Mouse (Mus musculus): ENCODE measurements around the gene Tbc1d16. TPM values are rescaled to one million over a fixed set of nuclear protein-coding genes. Genes with fewer than 3 reads are reported as not detected.

The Tbc1d16 gene
- polyA plus RNA-seq, 1 experiment from 2014 or later = 15.0 TPM

- Histone ChIP-seq H3K4me2 (no peak overlapping the region), H3K4me1 (peaks cover 58% of the 10 kb centered on the region), H3K4me3 (replicated peaks) (no peak overlapping the region), H3K36me3 (no peaks in the 10 kb centered on the region), H3K27ac (peak overlapping the region; percentile 45; the same call in 1 of the 2 replicates), H3K9me3 (replicated peaks) (no peaks in the 10 kb centered on the region), H3K27me3 (peaks cover 38% of the 10 kb centered on the region), H3K9ac (no peak overlapping the region)
- 49% methylated on average over 11 of the region's 11 CpGs for WGBS
- ATAC-seq (replicated peaks; ENCODE audit: low FRiP score) = no peak
Measured at GRCm38 (mm10) chr11:119128668-119129280, 99.5 kb downstream of the Tbc1d16 start.

GRCm38 (mm10) chr11:119127686-119128473, 100.4 kb downstream of the Tbc1d16 start:
- Histone ChIP-seq H3K4me3 (replicated peaks) (no peak overlapping the region), H3K4me2 (no peak overlapping the region), H3K27me3 (peaks cover 38% of the 10 kb centered on the region), H3K9ac (no peak overlapping the region), H3K4me1 (peaks cover 56% of the 10 kb centered on the region), H3K36me3 (no peaks in the 10 kb centered on the region), H3K27ac (peak overlapping the region; percentile 78; the same call in 1 of the 2 replicates), H3K9me3 (replicated peaks) (no peaks in the 10 kb centered on the region)
- WGBS = 48% methylated on average over 9 of the region's 9 CpGs
- peak; percentile 37; the same call in 1 of the 2 replicates for ATAC-seq (replicated peaks; ENCODE audit: low FRiP score)

GRCm38 (mm10) chr11:119127147-119127546, 101.2 kb downstream of the Tbc1d16 start:
- Histone ChIP-seq H3K36me3 (no peaks in the 10 kb centered on the region), H3K4me3 (replicated peaks) (no peak overlapping the region), H3K9ac (no peak overlapping the region), H3K9me3 (replicated peaks) (no peaks in the 10 kb centered on the region), H3K4me1 (peaks cover 56% of the 10 kb centered on the region), H3K27me3 (peaks cover 38% of the 10 kb centered on the region), H3K4me2 (peak overlapping the region; percentile 1; the same call in 1 of the 2 replicates), H3K27ac (peak overlapping the region; percentile 78)
- ATAC-seq (replicated peaks; ENCODE audit: low FRiP score) = no peak
- WGBS = 21% methylated on average over 12 of the region's 12 CpGs

- 18% methylated on average over 23 of the region's 23 CpGs for WGBS
- no peaks in the 10 kb centered on the region for H3K9me3 ChIP-seq (replicated peaks)
- H3K27ac ChIP-seq = peak overlapping the region; percentile 78
- no peak overlapping the region for H3K9ac ChIP-seq
- no peaks in the 10 kb centered on the region for H3K36me3 ChIP-seq
- H3K27me3 ChIP-seq = peaks cover 33% of the 10 kb centered on the region
- peak; percentile 85 for ATAC-seq (replicated peaks; ENCODE audit: low FRiP score)
- H3K4me2 ChIP-seq = peak overlapping the region; percentile 47
- H3K4me1 ChIP-seq = peaks cover 56% of the 10 kb centered on the region
- 0 out of 2 replicates have a peak overlapping the region, but pooled peaks have one; percentile 1 for H3K4me3 ChIP-seq (replicated peaks)
Measured at GRCm38 (mm10) chr11:119125929-119126861, 102.1 kb downstream of the Tbc1d16 start.

GRCm38 (mm10) chr11:119124536-119124935, 103.8 kb downstream of the Tbc1d16 start:
- Histone ChIP-seq H3K4me2 (no peak overlapping the region), H3K36me3 (no peaks in the 10 kb centered on the region), H3K9ac (no peak overlapping the region), H3K4me3 (replicated peaks) (no peak overlapping the region), H3K27me3 (peaks cover 30% of the 10 kb centered on the region), H3K9me3 (replicated peaks) (no peaks in the 10 kb centered on the region), H3K27ac (no peak overlapping the region), H3K4me1 (peaks cover 44% of the 10 kb centered on the region)
- no peak for ATAC-seq (replicated peaks; ENCODE audit: low FRiP score)
- 90% methylated on average over 6 of the region's 6 CpGs for WGBS

- H3K27me3 ChIP-seq = peaks cover 26% of the 10 kb centered on the region
- H3K9ac ChIP-seq = no peak overlapping the region
- no peak for ATAC-seq (replicated peaks; ENCODE audit: low FRiP score)
- H3K4me1 ChIP-seq = peaks cover 36% of the 10 kb centered on the region
- no peaks in the 10 kb centered on the region for H3K36me3 ChIP-seq
- no peak overlapping the region for H3K27ac ChIP-seq
- H3K4me2 ChIP-seq = no peak overlapping the region
- H3K9me3 ChIP-seq (replicated peaks) = no peaks in the 10 kb centered on the region
- H3K4me3 ChIP-seq (replicated peaks) = no peak overlapping the region
- WGBS = 76% methylated on average over 5 of the region's 5 CpGs
Measured at GRCm38 (mm10) chr11:119123522-119124319, 104.6 kb downstream of the Tbc1d16 start.

- H3K4me1 ChIP-seq = peaks cover 23% of the 10 kb centered on the region
- no peak for ATAC-seq (replicated peaks; ENCODE audit: low FRiP score)
- H3K9me3 ChIP-seq (replicated peaks) = no peaks in the 10 kb centered on the region
- 68% methylated on average over 5 of the region's 5 CpGs for WGBS
- H3K4me3 ChIP-seq (replicated peaks) = no peak overlapping the region
- no peak overlapping the region for H3K4me2 ChIP-seq
- H3K36me3 ChIP-seq = no peaks in the 10 kb centered on the region
- peaks cover 22% of the 10 kb centered on the region for H3K27me3 ChIP-seq
- no peak overlapping the region for H3K27ac ChIP-seq
- no peak overlapping the region for H3K9ac ChIP-seq
Measured at GRCm38 (mm10) chr11:119122396-119122795, 105.9 kb downstream of the Tbc1d16 start.

GRCm38 (mm10) chr11:119118905-119119304, 109.4 kb downstream of the Tbc1d16 start:
- Histone ChIP-seq H3K36me3 (no peaks in the 10 kb centered on the region), H3K4me1 (no peaks in the 10 kb centered on the region), H3K4me3 (replicated peaks) (no peak overlapping the region), H3K27me3 (peaks cover 17% of the 10 kb centered on the region), H3K9me3 (replicated peaks) (no peaks in the 10 kb centered on the region), H3K27ac (no peak overlapping the region), H3K9ac (no peak overlapping the region), H3K4me2 (no peak overlapping the region)
- 28% methylated on average over 7 of the region's 7 CpGs for WGBS
- no peak for ATAC-seq (replicated peaks; ENCODE audit: low FRiP score)

GRCm38 (mm10) chr11:119117945-119118344, 110.4 kb downstream of the Tbc1d16 start:
- Histone ChIP-seq H3K4me2 (no peak overlapping the region), H3K27me3 (peaks cover 17% of the 10 kb centered on the region), H3K36me3 (no peaks in the 10 kb centered on the region), H3K27ac (no peak overlapping the region), H3K9ac (no peak overlapping the region), H3K9me3 (replicated peaks) (no peaks in the 10 kb centered on the region), H3K4me1 (no peaks in the 10 kb centered on the region), H3K4me3 (replicated peaks) (no peak overlapping the region)
- WGBS = 57% methylated on average over 7 of the region's 7 CpGs
- no peak for ATAC-seq (replicated peaks; ENCODE audit: low FRiP score)

GRCm38 (mm10) chr11:119116992-119117391, 111.3 kb downstream of the Tbc1d16 start:
- ATAC-seq (replicated peaks; ENCODE audit: low FRiP score) = no peak
- Histone ChIP-seq H3K36me3 (no peaks in the 10 kb centered on the region), H3K4me2 (no peak overlapping the region), H3K27me3 (peaks cover 20% of the 10 kb centered on the region), H3K9me3 (replicated peaks) (no peaks in the 10 kb centered on the region), H3K4me1 (no peaks in the 10 kb centered on the region), H3K4me3 (replicated peaks) (no peak overlapping the region), H3K9ac (no peak overlapping the region), H3K27ac (no peak overlapping the region)
- 64% methylated on average over 4 of the region's 4 CpGs for WGBS

- H3K36me3 ChIP-seq = no peaks in the 10 kb centered on the region
- no peak overlapping the region for H3K4me3 ChIP-seq (replicated peaks)
- H3K9me3 ChIP-seq (replicated peaks) = no peaks in the 10 kb centered on the region
- peaks cover 6% of the 10 kb centered on the region for H3K27me3 ChIP-seq
- H3K4me2 ChIP-seq = no peak overlapping the region
- H3K27ac ChIP-seq = no peak overlapping the region
- H3K4me1 ChIP-seq = no peaks in the 10 kb centered on the region
- no peak for ATAC-seq (replicated peaks; ENCODE audit: low FRiP score)
- H3K9ac ChIP-seq = no peak overlapping the region
Measured at GRCm38 (mm10) chr11:119112721-119113120, 115.6 kb downstream of the Tbc1d16 start.

Data from kidney, embryonic 15.5 days (tissue).